Comparison of ENCODE assay signal across 10 mouse cellular contexts in the genomic region with DNA sequence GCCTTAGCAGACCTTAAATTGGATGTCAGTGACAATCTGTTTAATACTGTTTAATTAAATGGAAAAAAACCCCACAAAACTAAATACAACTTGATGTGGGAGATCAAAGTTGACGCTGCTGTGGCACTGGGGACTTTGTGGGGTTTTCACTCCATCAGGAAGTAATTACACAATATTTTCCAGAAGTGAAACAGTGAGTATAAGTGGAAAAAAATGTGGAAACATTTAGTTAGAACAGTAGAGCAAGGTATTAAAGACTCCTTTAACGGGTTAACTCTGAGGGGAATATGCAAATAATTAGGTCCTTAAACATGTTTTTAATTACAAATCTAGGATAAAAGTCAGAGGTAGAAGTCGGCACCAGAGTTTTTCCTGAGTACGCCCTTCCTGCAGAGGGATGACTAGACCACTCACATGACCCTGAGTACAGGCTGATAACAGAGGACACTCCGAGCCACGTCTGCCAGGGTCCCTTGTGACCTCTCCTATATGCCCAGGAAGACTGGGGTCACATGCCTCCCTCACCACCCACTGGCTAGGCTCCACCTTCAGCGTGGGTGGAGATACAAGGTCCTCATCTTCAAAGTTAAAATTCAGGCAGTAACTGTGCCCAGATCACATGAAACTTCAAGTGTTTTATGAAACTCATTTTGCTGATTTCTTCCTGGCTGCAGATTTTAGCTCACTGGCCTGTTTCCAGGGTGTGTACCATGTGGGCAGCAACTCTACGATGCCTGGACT.
DNase-seq lines count a peak whose midpoint lies in the region; ATAC-seq and TF ChIP-seq lines count a peak whose summit lies in the region.
"Had no signal": no experiment of that assay in that cellular context is flagged by ENCODE, and none has a peak within 500 bp of the region (broad histone marks: within the 10 kb centered on the region; RNA-seq: fewer than 3 reads in every experiment).

No protein-coding gene starts in this region.

- DNase-seq in B cell, adult 2 months, result peak; percentile 46 to 51
- DNase-seq in G1E (ENCODE audit: low spot score), result peak; percentile 55
- peak; percentile 34 for DNase-seq in embryonic facial prominence, embryonic 14.5 days (ENCODE audit: low spot score)
- DNase-seq in lung, postnatal 25 days (ENCODE audit: low spot score), result peak; percentile 84
- no peak for DNase-seq in gastrocnemius, postnatal 10 days
- no peak for DNase-seq in gastrocnemius, adult 18-20 months (ENCODE audit: low spot score)

- peaks cover 64% of the 10 kb centered on the region for H3K36me3 ChIP-seq in G1E (replicated peaks)
- peaks cover 10% of the 10 kb centered on the region; the same call in 1 of the 2 replicates for H3K36me3 ChIP-seq in embryonic facial prominence, embryonic 14.5 days (ENCODE audit: control insufficient read depth, insufficient read depth, low read length)
- H3K36me3 ChIP-seq in kidney, embryonic 16.5 days (ENCODE audit: insufficient read depth, low read length), result peaks cover 3% of the 10 kb centered on the region; the same call in 1 of the 2 replicates
- H3K36me3 ChIP-seq in forebrain, embryonic 15.5 days, result peaks cover 10% of the 10 kb centered on the region

- H3K27me3 ChIP-seq in G1E (ENCODE audit: insufficient read depth, low read length), result no peaks in the 10 kb centered on the region
- no peaks in the 10 kb centered on the region for H3K27me3 ChIP-seq in embryonic facial prominence, embryonic 14.5 days (replicated peaks; ENCODE audit: control insufficient read depth, insufficient read depth, low read length)
- H3K27me3 ChIP-seq in kidney, embryonic 16.5 days (ENCODE audit: insufficient read depth, low read length), result no peaks in the 10 kb centered on the region
- no peaks in the 10 kb centered on the region for H3K27me3 ChIP-seq in forebrain, embryonic 15.5 days
- H3K27me3 ChIP-seq: neural tube, embryonic 13.5 days had no signal

- H3K4me2 ChIP-seq in embryonic facial prominence, embryonic 14.5 days (ENCODE audit: low read depth, low read length), result no peak overlapping the region
- H3K4me2 ChIP-seq in kidney, embryonic 16.5 days (replicated peaks; ENCODE audit: low read depth, low read length), result no peak overlapping the region
- no peak overlapping the region for H3K4me2 ChIP-seq in forebrain, embryonic 15.5 days (replicated peaks)
- H3K4me2 ChIP-seq: neural tube, embryonic 13.5 days had no signal

- no peaks in the 10 kb centered on the region for H3K9me3 ChIP-seq in G1E (replicated peaks)
- no peaks in the 10 kb centered on the region for H3K9me3 ChIP-seq in embryonic facial prominence, embryonic 14.5 days (ENCODE audit: control insufficient read depth, low read length)
- no peaks in the 10 kb centered on the region for H3K9me3 ChIP-seq in kidney, embryonic 16.5 days (ENCODE audit: low read length)
- no peaks in the 10 kb centered on the region for H3K9me3 ChIP-seq in forebrain, embryonic 15.5 days
- H3K9me3 ChIP-seq: neural tube, embryonic 13.5 days had no signal

- peaks cover 49% of the 10 kb centered on the region for H3K4me1 ChIP-seq in G1E (ENCODE audit: insufficient read depth, low read depth, low read length)
- H3K4me1 ChIP-seq in embryonic facial prominence, embryonic 14.5 days (ENCODE audit: control insufficient read depth, insufficient read depth, low read length), result peaks cover 14% of the 10 kb centered on the region; the same call in 1 of the 2 replicates
- H3K4me1 ChIP-seq in kidney, embryonic 16.5 days (ENCODE audit: insufficient read depth, low read length), result peaks cover 23% of the 10 kb centered on the region
- H3K4me1 ChIP-seq in forebrain, embryonic 15.5 days, result no peaks in the 10 kb centered on the region

- H3K9ac ChIP-seq in embryonic facial prominence, embryonic 14.5 days (ENCODE audit: low read depth, low read length), result no peak overlapping the region
- no peak overlapping the region for H3K9ac ChIP-seq in kidney, embryonic 16.5 days (replicated peaks; ENCODE audit: low read length)
- H3K9ac ChIP-seq in forebrain, embryonic 15.5 days (replicated peaks), result no peak overlapping the region
- H3K9ac ChIP-seq: neural tube, embryonic 13.5 days had no signal

- H3K27ac ChIP-seq in embryonic facial prominence, embryonic 14.5 days (replicated peaks; ENCODE audit: low read depth, low read length), result peak overlapping the region; percentile 49
- H3K27ac ChIP-seq in kidney, embryonic 16.5 days (ENCODE audit: low read length), result peak overlapping the region; percentile 51
- H3K27ac ChIP-seq in forebrain, embryonic 15.5 days (replicated peaks), result no peak overlapping the region
- H3K27ac ChIP-seq: neural tube, embryonic 13.5 days had no signal

- peak; percentile 99 for ATAC-seq in G1E (ENCODE audit: extremely low read depth, insufficient number of reproducible peaks, low FRiP score, poor library complexity, severe bottlenecking)
- ATAC-seq in embryonic facial prominence, embryonic 14.5 days (ENCODE audit: low read depth), result peak; percentile 39; the same call in 1 of the 2 replicates
- ATAC-seq in kidney, embryonic 16.5 days (ENCODE audit: low FRiP score, low TSS enrichment), result no peak
- no peak for ATAC-seq in forebrain, embryonic 15.5 days (replicated peaks)

- peak overlapping the region; percentile 50; the same call in 1 of the 2 replicates for H3K4me3 ChIP-seq in G1E (ENCODE audit: low read depth, low read length)
- H3K4me3 ChIP-seq in embryonic facial prominence, embryonic 14.5 days (ENCODE audit: low read depth, low read length), result no peak overlapping the region
- H3K4me3 ChIP-seq in kidney, embryonic 16.5 days (ENCODE audit: low read length), result no peak overlapping the region
- H3K4me3 ChIP-seq in forebrain, embryonic 15.5 days, result no peak overlapping the region
- H3K4me3 ChIP-seq: erythroblast, embryonic 14.5 days; neural tube, embryonic 13.5 days had no signal

- WGBS in embryonic facial prominence, embryonic 14.5 days, result 26% methylated on average over 8 of the region's 8 CpGs
- 58% methylated on average over 8 of the region's 8 CpGs for WGBS in kidney, embryonic 16.5 days
- 66% methylated on average over 8 of the region's 8 CpGs for WGBS in forebrain, embryonic 15.5 days

- TF ChIP-seq CTCF in G1E (IDR thresholded peaks at IDR 0.05; ENCODE audit: low read depth, low read length), result no peak

Comparison
In these comparisons a context has a peak if more than half of its experiments do, and no peak if none do; other contexts are left out.
1. DNase-seq: peak in B cell, adult 2 months (2 of 2), G1E (single experiment), embryonic facial prominence, embryonic 14.5 days (single experiment) and lung, postnatal 25 days (single experiment); none in gastrocnemius, postnatal 10 days (single experiment) and gastrocnemius, adult 18-20 months (single experiment).
2. ATAC-seq: peak in G1E (single experiment) and embryonic facial prominence, embryonic 14.5 days (single experiment); none in kidney, embryonic 16.5 days (single experiment) and forebrain, embryonic 15.5 days (single experiment).